Mouse (Mus musculus): ENCODE data around the gene Nrn1.

Gene Nrn1

DNA sequence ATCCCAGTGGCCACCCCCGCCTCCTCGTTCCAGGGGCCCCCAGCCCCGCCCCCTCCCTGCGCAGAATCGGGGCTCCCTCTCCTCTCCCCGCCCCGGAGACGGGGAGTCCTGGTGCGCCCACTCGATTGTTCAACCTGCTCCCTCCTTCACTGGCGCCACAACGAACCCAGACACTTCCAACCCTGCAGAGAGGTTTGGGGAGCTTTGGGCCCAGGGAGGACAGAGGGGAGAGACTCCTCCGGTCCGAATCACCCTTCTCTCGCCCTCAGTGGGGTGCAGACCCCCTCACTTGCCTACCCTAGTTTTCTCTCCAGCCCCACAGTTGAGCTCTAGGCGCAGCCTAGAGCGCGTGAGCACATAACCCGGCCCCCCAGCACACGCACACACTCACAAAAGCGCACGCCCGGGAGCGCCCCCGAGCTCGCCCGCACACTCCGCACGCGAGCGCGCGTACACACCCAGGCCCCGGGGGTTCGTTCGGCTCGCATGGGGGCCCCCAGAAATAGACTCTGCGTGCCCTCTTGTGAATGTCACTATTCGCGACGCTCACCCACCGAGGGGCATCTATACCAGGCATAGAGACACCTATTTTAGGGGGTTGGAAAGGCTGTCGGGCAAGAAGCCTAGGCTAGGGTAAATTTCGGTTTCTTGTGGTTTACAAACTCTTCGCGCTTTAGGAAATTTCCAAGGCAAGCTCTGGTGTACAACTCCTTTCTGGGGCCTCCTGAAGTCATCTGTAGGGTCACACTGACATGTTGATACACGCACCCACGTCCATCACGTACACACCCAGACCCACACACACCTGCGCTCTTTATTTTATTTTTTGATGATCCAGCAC lies at the start of gene Nrn1:
Gene Nrn1, minus strand, starts transcription at position 401 of the 841 bp plus-strand sequence.
- DNase-seq (ENCODE audit: low read depth, low spot score) = no peak

DNA sequence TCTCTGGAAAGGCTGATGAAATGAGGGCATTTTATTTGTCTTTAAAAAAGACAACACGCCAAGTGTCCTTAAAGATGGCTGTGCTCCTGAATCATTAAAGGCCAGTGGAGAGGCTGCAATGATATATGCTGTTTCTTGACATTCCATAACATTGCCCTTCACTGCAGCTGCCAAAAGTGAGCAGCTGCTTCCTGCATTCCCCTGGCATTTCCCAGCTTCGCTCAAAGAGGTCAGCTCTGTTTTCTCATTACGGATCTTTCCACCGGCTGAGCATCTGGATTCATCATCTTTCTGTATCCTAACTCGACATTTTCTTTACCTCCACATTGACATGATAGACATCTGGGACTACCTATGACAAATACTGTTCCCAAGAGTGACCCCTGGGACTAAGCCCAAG lies 44.7 kb upstream of the Nrn1 start:
- DNase-seq (ENCODE audit: low read depth, low spot score) = no peak

DNA sequence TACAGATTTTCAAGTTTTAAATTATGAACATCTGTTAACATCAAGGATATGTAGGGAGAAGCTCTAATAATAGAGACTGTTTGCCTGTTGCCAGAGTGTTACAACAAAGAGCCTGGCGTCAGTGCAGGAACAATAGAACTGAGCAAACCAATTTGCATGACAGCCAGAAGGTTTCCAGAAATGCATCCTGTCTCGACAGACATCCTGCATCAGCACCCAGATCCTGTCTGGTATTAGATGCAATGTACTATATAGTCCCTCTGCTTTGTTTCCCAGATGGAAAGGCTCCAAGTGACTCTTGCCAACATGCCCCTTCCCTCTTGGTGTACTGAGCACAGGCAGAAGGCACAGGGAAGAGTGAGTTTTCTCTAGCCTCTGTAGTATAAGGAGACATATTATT lies 31.9 kb upstream of the Nrn1 start:
- DNase-seq (ENCODE audit: low read depth, low spot score) = peak; percentile 27

GRCm38 (mm10) chr13:36751861-36752260 lies 16.9 kb upstream of the Nrn1 start:
- DNase-seq (ENCODE audit: low read depth, low spot score) = no peak

GRCm38 (mm10) chr13:36750056-36750455 lies 15.1 kb upstream of the Nrn1 start:
- DNase-seq (ENCODE audit: low read depth, low spot score) = no peak

DNA sequence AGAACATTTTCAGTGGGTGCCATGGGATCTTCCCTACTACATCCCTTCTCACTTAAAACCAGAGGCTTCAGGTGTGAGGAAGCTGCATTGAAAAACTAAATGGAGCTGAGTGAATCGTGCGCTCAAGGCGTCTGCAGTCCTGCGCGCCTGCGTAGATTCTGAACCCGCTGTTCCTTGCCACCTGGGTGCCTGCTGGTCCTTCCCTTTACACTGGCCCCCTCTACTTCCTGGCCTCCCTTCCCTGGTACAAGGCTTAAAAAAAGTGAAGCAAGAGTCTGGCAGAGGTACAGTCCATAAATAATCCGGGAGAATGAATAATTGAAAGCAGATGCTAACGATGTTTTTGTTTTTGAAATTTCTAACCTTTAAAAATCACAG lies 1.7 kb upstream of the Nrn1 start:
- no peak for DNase-seq (ENCODE audit: low read depth, low spot score)

- DNase-seq (ENCODE audit: low read depth, low spot score) = no peak
Observed at GRCm38 (mm10) chr13:36735901-36736618, 1.1 kb upstream of the Nrn1 start.

GRCm38 (mm10) chr13:36733989-36734690 lies 791 bp downstream of the Nrn1 start:
- DNase-seq (ENCODE audit: low read depth, low spot score) = no peak

DNA sequence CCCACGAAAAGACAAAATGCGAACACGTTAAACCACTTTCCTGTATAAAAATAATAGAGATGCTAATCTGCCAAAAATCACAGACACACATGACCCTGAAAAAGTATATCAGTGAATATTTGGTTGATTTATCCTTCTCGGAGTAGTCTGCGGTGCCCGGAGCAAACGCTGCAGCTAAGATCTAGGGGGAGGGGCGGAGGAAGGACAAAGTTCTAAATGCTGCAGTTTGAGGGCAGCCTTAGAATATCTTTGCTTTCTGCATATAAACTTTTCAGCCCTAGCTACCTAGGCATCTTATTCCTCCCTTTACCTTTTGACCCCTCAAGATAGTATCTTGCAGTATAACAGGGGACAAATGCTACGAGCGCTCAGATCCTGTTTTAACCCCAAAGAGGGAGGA lies 1.4 kb downstream of the Nrn1 start:
- DNase-seq (ENCODE audit: low read depth, low spot score) = no peak

DNA sequence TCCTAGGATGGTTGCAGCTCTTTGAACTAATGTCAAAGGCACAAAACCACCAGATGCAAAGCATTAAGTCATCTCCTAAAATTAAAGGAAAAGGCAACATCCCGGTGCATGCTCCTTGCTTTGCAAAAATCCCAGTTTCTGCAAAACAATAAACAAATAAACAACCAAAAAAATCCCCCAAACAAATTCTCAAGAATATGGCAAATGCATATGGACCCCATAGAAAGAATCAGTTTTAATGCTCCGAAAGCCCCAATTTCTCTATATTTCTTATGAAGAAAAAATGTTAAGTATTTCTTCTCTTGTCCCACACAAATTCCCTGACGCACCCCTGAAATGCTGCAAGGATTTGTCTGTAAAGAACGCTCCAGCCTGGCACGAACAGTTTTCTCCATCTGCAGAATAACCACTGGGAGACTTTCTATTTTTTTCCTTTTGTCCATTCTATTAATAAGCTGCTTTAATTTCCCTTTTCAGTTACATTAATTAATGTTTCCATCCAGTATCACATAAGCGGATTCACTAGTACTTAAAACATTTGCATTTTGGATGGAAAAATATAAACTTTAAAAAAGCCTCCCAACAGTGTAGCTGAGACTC lies 1.9 kb downstream of the Nrn1 start:
- no peak for DNase-seq (ENCODE audit: low read depth, low spot score)

- DNase-seq (ENCODE audit: low read depth, low spot score) = no peak
Observed at GRCm38 (mm10) chr13:36731931-36732461, 2.9 kb downstream of the Nrn1 start.

- no peak for DNase-seq (ENCODE audit: low read depth, low spot score)
Observed at GRCm38 (mm10) chr13:36731016-36731930, 3.7 kb downstream of the Nrn1 start.

DNA sequence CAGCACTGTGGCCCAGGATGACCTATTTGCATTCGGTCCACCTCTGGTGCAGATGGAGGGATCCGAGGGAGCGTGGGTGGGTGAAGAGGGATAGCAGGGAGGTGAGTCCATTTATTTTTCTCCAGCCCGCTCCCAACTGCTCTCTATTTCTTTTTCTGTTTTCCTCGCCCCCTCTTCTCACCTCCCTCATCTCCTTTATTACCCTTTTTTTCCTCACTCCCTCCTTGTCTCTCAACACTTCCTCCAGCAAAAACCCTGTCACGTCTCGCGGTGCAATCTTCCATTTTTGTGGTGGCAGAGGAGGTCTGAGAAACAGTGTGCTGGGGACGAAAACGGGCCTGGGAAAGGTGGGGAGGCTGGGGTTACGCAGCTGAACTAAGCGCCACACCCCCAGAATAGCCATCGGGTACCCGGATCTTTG lies 4.6 kb downstream of the Nrn1 start:
- no peak for DNase-seq (ENCODE audit: low read depth, low spot score)

DNA sequence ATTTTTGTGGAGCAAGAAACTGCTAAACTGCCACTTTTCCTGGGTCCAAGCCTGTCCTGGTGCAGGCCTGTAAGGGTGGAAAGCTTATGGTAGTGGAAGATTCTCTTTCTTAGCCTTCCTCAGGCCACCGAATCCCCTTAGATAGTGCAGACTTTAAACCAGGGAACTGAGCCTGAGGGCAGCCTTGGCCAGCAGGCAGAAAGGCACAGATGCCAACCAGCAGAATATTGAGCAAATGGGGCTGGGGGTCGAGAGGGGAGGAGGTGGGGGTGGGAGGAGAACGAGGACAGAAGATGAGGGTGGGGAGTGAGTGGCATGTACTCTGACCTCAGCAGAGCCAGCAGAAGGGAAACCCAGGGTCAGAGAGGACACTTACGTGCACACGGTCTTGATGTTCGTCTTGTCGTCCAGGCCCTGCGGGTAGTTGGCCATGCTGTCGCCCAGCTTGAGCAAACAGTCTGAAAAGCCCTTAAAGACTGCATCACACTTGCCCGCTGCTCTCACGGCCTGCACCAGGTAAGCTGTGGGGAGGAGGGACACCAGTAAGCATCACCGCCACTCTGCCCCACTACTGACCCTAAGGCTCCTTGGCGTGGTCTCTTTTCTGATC lies 5.1 kb downstream of the Nrn1 start:
- no peak for DNase-seq (ENCODE audit: low read depth, low spot score)

DNA sequence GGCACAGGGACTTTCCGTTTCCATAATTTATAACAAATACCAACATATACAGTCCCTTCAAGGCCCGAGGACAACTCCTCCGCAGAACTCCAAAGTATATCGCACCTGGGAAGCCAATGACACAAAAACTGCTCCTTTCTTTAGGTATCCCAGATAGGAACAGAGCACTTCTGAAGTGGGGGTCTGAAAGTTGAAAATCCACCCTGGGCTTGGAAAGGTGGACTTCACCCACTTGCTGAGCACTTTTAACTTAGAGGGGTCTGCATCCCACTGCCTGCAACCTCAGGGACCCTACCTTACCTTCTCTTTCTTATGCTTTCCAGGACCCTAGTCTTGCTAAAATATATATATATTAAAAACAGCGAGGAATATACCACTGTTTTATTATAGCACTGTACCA lies 6.4 kb downstream of the Nrn1 start:
- no peak for DNase-seq (ENCODE audit: low read depth, low spot score)

DNA sequence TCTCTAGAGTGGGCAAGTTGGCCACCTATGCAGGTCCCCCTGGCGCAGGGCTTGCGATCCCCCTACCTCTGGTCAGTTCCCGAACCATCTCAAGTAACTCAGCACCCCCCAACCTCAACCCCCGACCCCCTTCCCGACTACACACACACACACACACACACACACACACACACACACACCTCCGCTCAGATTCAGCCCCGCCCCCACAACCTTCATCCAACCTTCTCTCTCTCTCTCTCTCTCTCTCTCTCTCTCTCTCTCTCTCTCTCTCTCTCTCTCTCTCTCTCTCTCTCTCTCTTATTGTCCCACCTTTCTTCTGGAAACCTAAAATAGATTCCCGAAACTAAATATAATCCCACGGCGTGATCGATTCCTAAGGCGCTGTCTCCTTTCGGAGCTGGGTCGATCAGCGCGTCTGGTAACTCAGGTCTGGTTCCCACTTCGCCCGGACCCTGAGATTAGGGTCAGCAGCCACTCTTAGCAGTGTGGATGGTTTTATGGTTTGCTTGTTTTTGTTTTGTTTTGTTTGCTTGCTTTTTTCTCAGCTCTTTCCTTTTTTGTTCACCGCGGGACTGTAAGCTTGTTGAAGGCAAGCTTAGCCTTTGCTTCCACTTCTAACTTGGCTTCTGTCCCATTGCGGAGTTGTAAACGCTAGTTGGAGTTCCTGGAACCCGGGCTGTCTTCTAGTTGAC lies 7.0 kb downstream of the Nrn1 start:
- DNase-seq (ENCODE audit: low read depth, low spot score) = no peak

DNA sequence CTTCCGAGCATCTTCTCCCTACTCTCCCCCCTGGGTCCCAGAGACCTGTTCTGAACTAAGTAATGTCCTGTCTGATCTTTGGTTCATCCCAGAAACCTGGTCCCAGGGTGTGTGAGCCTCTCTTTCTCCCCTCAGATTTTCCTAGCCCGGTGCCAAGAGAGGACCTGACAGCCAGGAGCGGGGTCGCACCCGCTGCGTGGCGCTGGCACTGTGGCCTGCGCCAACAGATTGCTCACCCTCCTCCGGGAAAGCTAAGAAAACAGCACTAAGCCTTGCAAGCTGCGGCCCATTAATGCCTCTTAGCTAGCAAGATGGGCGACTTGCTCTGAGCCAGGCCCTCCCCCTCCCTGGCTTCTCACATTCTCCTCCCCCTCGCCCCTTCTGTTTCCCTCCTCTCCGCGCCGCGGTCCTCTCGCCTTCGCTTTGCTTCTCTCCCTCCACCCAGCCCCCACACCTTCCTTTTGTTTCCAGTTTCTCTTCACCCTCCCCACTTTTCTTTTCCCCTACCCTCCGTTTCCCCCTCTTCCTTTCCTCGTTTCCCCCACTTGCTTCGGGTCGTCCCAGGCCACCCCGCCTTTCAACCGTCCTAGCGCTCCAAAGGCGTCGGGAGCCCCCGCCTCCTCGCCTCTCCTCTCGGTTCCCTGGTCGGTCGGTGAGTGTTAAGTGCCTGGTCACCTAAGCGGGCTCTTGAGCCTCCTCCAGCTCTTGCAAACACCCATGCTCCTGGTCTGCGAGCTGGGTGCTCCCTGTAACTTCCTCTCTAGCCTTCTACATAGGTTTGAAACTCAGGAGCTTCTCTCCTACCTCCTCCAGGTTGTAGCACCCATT lies 7.8 kb downstream of the Nrn1 start:
- DNase-seq (ENCODE audit: low read depth, low spot score) = peak; percentile 83

- no peak for DNase-seq (ENCODE audit: low read depth, low spot score)
Observed at GRCm38 (mm10) chr13:36726551-36726950, 8.4 kb downstream of the Nrn1 start.

- DNase-seq (ENCODE audit: low read depth, low spot score) = no peak
Observed at GRCm38 (mm10) chr13:36725881-36726280, 9.1 kb downstream of the Nrn1 start.

Data from telencephalon, adult 2 months (tissue).